Mouse (Mus musculus) kidney, adult 2 months (tissue): ENCODE results near the gene Ska3.

ENCODE experiments used
- CTCF ChIP-seq: fragments of 200-500 bp; conservative IDR thresholded peaks from 2 replicates; pipeline ENCODE4 v1.5.1; 2011; ENCODE audit warnings: low read depth, mild to moderate bottlenecking, control low read depth, low read length, moderate library complexity, mixed read lengths; ENCODE audit not compliant: insufficient read depth, insufficient read length
- POLR2A ChIP-seq: fragments of 200-500 bp; IDR thresholded peaks from one replicate; pipeline ENCODE4 v1.6.1; 2011; ENCODE audit warnings: low read depth, low read length, control low read depth

- no peak for TF ChIP-seq CTCF
- TF ChIP-seq POLR2A: no peak
These were observed 56.9 kb downstream of the Ska3 start for GRCm38 (mm10) chr14:57769102-57769501.
